Mouse (Mus musculus) E14TG2a.4 (cell line): ENCODE data around the gene Pkp4.

Source experiments
- CTCF ChIP-seq: conservative IDR thresholded peaks from 2 replicates; pipeline ENCODE4 v1.5.1; 2014; ENCODE audit warnings: low read length
- POU5F1 ChIP-seq: IDR thresholded peaks from 2 replicates; pipeline ENCODE4 v1.6.1; 2014; ENCODE audit warnings: low read length, borderline replicate concordance

DNA sequence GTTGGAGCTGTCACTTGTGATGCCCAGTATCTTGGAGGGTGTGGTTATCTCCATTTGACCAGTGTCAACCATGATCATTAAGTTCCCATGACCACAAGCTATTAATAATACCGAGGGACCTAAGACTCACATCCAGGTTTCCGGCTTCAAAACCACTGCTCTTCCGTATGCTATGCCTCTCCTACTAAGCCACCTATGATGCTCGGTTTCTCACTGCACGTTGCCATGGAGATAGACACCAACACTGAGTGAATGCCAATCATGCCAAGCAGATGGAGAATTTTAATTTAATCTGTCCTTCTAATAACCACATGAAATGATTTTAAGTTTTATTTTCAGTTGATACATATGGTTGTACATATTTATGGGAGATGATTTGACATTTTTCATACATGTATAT, 229.3 kb downstream of the Pkp4 start:
- TF ChIP-seq CTCF (no peak), POU5F1 (no peak)
